Mouse (Mus musculus) forebrain, embryonic 16.5 days (tissue): ENCODE results near the gene Cd207. TPM values are rescaled to one million over a fixed set of nuclear protein-coding genes. Genes with fewer than 3 reads are reported as not detected.
A peak's percentile ranks its signal among the peaks of the same experiment; 100 is the strongest.

Experiments used
- ATAC-seq: fragments of 200-750 bp; cut with Nextera tagmentation; 2 replicates; pipeline ENCODE4 v1.8.0; 2017; ENCODE audit warnings: mild to moderate bottlenecking, moderate library complexity
- H3K27ac ChIP-seq: fragments of 300-500 bp; sonication (generic); 2 replicates; pipeline ENCODE4 v1.5.1; 2014; ENCODE audit warnings: low read length, control low read depth
- H3K27me3 ChIP-seq: fragments of 300-500 bp; sonication (generic); replicated peaks from 2 replicates; pipeline ENCODE4 v1.6.1; 2014; ENCODE audit warnings: low read length; ENCODE audit not compliant: control insufficient read depth, insufficient read depth
- H3K36me3 ChIP-seq: fragments of 300-500 bp; sonication (generic); 2 replicates; pipeline ENCODE4 v1.6.1; 2014; ENCODE audit not compliant: control insufficient read depth, insufficient read depth
- H3K4me1 ChIP-seq: fragments of 300-500 bp; sonication (generic); replicated peaks from 2 replicates; pipeline ENCODE4 v1.6.1; 2014; ENCODE audit warnings: low read length; ENCODE audit not compliant: control insufficient read depth, insufficient read depth
- H3K4me2 ChIP-seq: fragments of 300-500 bp; sonication (generic); 2 replicates; pipeline ENCODE4 v1.6.1; 2014; ENCODE audit warnings: mild to moderate bottlenecking, low read length, control low read depth
- H3K4me3 ChIP-seq: fragments of 300-500 bp; sonication (generic); replicated peaks from 2 replicates; pipeline ENCODE4 v1.5.1; 2014; ENCODE audit warnings: mild to moderate bottlenecking, low read length, control low read depth
- H3K9ac ChIP-seq: fragments of 300-500 bp; sonication (generic); replicated peaks from 2 replicates; pipeline ENCODE4 v1.6.1; 2014; ENCODE audit warnings: low read depth, low read length, control low read depth
- H3K9me3 ChIP-seq: fragments of 300-500 bp; sonication (generic); 2 replicates; pipeline ENCODE4 v1.6.1; 2016; ENCODE audit warnings: low read length; ENCODE audit not compliant: control insufficient read depth
- WGBS: fragments of 180-500 bp; shearing (Covaris S2); extraction: QIAGEN DNeasy Blood & Tissue Kit; methylation state at CpG from one replicate; pipeline ENCODE4 v1.1.7; 2014; 5-methylcytosine and 5-hydroxymethylcytosine counted together
- polyA plus RNA-seq: library from polyadenylated mRNA; unstranded; fragments of >200 nt; fragmentation: Nextera tagmentation; extraction: Ambion mirVana; gene quantifications from 2 replicates; pipeline ENCODE4 v1.2.1, GENCODE M21; 2015

Gene Cd207
- not detected in 2 replicates for polyA plus RNA-seq

GRCm38 (mm10) chr6:83677757-83678156 is at the start of gene Cd207:
Gene Cd207 (minus strand): TSS chr6:83677857.
- Histone ChIP-seq H3K9ac (no peak within 1 kb of the TSS), H3K9me3 (no peaks in the 10 kb centered on the region), H3K4me3 (no peak within 1 kb of the TSS), H3K27ac (no peak within 1 kb of the TSS), H3K4me2 (no peak within 1 kb of the TSS), H3K36me3 (no peaks in the 10 kb centered on the region), H3K27me3 (0 out of 2 replicates have a peak, but pooled peaks cover 10% of the 10 kb centered on the region), H3K4me1 (no peaks in the 10 kb centered on the region)
- WGBS, result 78% methylated on average over 4 of the region's 4 CpGs
- ATAC-seq, result no peak

- H3K27ac ChIP-seq, result no peak overlapping the region
- no peak overlapping the region for H3K4me2 ChIP-seq
- peaks cover 9% of the 10 kb centered on the region for H3K27me3 ChIP-seq
- no peaks in the 10 kb centered on the region for H3K4me1 ChIP-seq
- no peak for ATAC-seq
- no peaks in the 10 kb centered on the region for H3K9me3 ChIP-seq
- no peaks in the 10 kb centered on the region for H3K36me3 ChIP-seq
- 47% methylated on average over 4 of the region's 4 CpGs for WGBS
- H3K4me3 ChIP-seq, result no peak overlapping the region
- H3K9ac ChIP-seq, result no peak overlapping the region
Measured at GRCm38 (mm10) chr6:83727178-83727577, 49.5 kb upstream of the Cd207 start.

- Histone ChIP-seq H3K4me1 (no peaks in the 10 kb centered on the region), H3K4me3 (no peak overlapping the region), H3K4me2 (no peak overlapping the region), H3K9me3 (no peaks in the 10 kb centered on the region), H3K27me3 (peaks cover 48% of the 10 kb centered on the region), H3K36me3 (no peaks in the 10 kb centered on the region), H3K27ac (no peak overlapping the region), H3K9ac (no peak overlapping the region)
- 14% methylated on average over 6 of the region's 6 CpGs for WGBS
- no peak for ATAC-seq
Measured at GRCm38 (mm10) chr6:83722526-83722925, 44.9 kb upstream of the Cd207 start.

GRCm38 (mm10) chr6:83717026-83717425 is 39.4 kb upstream of the Cd207 start:
- no peak overlapping the region for H3K9ac ChIP-seq
- no peak overlapping the region for H3K27ac ChIP-seq
- H3K4me3 ChIP-seq, result no peak overlapping the region
- peaks cover 79% of the 10 kb centered on the region for H3K27me3 ChIP-seq
- no peaks in the 10 kb centered on the region for H3K9me3 ChIP-seq
- WGBS, result 3% methylated on average over 8 of the region's 8 CpGs
- no peak for ATAC-seq
- no peak overlapping the region for H3K4me2 ChIP-seq
- H3K36me3 ChIP-seq, result no peaks in the 10 kb centered on the region
- peaks cover 5% of the 10 kb centered on the region for H3K4me1 ChIP-seq

GRCm38 (mm10) chr6:83715461-83716196 is 38.0 kb upstream of the Cd207 start:
- no peaks in the 10 kb centered on the region for H3K36me3 ChIP-seq
- peaks cover 79% of the 10 kb centered on the region for H3K27me3 ChIP-seq
- H3K4me2 ChIP-seq, result no peak overlapping the region
- H3K9me3 ChIP-seq, result no peaks in the 10 kb centered on the region
- no peak overlapping the region for H3K27ac ChIP-seq
- peaks cover 19% of the 10 kb centered on the region for H3K4me1 ChIP-seq
- no peak overlapping the region for H3K9ac ChIP-seq
- WGBS, result 2% methylated on average over 30 of the region's 30 CpGs
- no peak for ATAC-seq
- no peak overlapping the region for H3K4me3 ChIP-seq

GRCm38 (mm10) chr6:83714221-83715123 is 36.8 kb upstream of the Cd207 start:
- H3K4me3 ChIP-seq, result no peak overlapping the region
- H3K9me3 ChIP-seq, result no peaks in the 10 kb centered on the region
- WGBS, result 1% methylated on average over 34 of the region's 34 CpGs
- no peak overlapping the region for H3K27ac ChIP-seq
- H3K27me3 ChIP-seq, result peaks cover 82% of the 10 kb centered on the region
- H3K4me2 ChIP-seq, result no peak overlapping the region
- H3K4me1 ChIP-seq, result peaks cover 23% of the 10 kb centered on the region
- no peaks in the 10 kb centered on the region for H3K36me3 ChIP-seq
- no peak overlapping the region for H3K9ac ChIP-seq
- ATAC-seq, result no peak

- ATAC-seq, result no peak
Measured at GRCm38 (mm10) chr6:83713271-83714136, 35.8 kb upstream of the Cd207 start.

GRCm38 (mm10) chr6:83711725-83712475 is 34.2 kb upstream of the Cd207 start:
- Histone ChIP-seq H3K4me3 (peak overlapping the region; percentile 9), H3K4me1 (peaks cover 23% of the 10 kb centered on the region), H3K4me2 (peak overlapping the region; percentile 64), H3K27me3 (peaks cover 84% of the 10 kb centered on the region), H3K36me3 (no peaks in the 10 kb centered on the region), H3K9ac (no peak overlapping the region; the same call in 1 of the 2 replicates), H3K27ac (no peak overlapping the region), H3K9me3 (no peaks in the 10 kb centered on the region)
- ATAC-seq, result no peak
- WGBS, result 1% methylated on average over 45 of the region's 45 CpGs

More at GRCm38 (mm10) chr6:83713271-83714136, 35.8 kb upstream of the Cd207 start:
- no peak overlapping the region for H3K4me3 ChIP-seq
- H3K4me2 ChIP-seq, result no peak overlapping the region
- 2% methylated on average over 12 of the region's 12 CpGs for whole genome bisulfite sequencing
- no peak overlapping the region for H3K27ac ChIP-seq
- no peaks in the 10 kb centered on the region for H3K36me3 ChIP-seq
- no peaks in the 10 kb centered on the region for H3K9me3 ChIP-seq
- H3K4me1 ChIP-seq, result peaks cover 23% of the 10 kb centered on the region
- peaks cover 84% of the 10 kb centered on the region for H3K27me3 ChIP-seq
- no peak overlapping the region for H3K9ac ChIP-seq
